Mouse (Mus musculus) liver, postnatal 0 days (tissue): ENCODE results near the gene Zcchc14. TPM values are rescaled to one million over a fixed set of nuclear protein-coding genes. Genes with fewer than 3 reads are reported as not detected.

Source experiments
- ATAC-seq: fragments of 200-750 bp; cut with Nextera tagmentation; 2 replicates; pipeline ENCODE4 v1.8.0; 2017; ENCODE audit warnings: mild to moderate bottlenecking, moderate library complexity
- DNase-seq: peaks from one replicate; pipeline ENCODE4 v3.0.0-alpha.2; 2016
- H3K27ac ChIP-seq: fragments of 300-500 bp; sonication (generic); 2 replicates; pipeline ENCODE4 v1.5.1; 2014; ENCODE audit warnings: antibody characterized with exemption, moderate library complexity, mild to moderate bottlenecking, low read depth
- H3K27me3 ChIP-seq: fragments of 300-500 bp; sonication (generic); 2 replicates; pipeline ENCODE4 v1.6.1; 2014; ENCODE audit warnings: low read length, control low read depth, mixed read lengths; ENCODE audit not compliant: insufficient read depth
- H3K36me3 ChIP-seq: fragments of 300-500 bp; sonication (generic); replicated peaks from 2 replicates; pipeline ENCODE4 v1.6.1; 2014; ENCODE audit warnings: mild to moderate bottlenecking, control low read depth, low read length, moderate library complexity, mixed read lengths; ENCODE audit not compliant: insufficient read depth
- H3K4me1 ChIP-seq: fragments of 300-500 bp; sonication (generic); 2 replicates; pipeline ENCODE4 v1.6.1; 2014; ENCODE audit warnings: antibody characterized with exemption, mild to moderate bottlenecking, control low read depth; ENCODE audit not compliant: insufficient read depth
- H3K4me2 ChIP-seq: fragments of 300-500 bp; sonication (generic); 2 replicates; pipeline ENCODE4 v1.6.1; 2014; ENCODE audit warnings: low read depth, mild to moderate bottlenecking, low read length, moderate library complexity, mixed read lengths
- H3K4me3 ChIP-seq: fragments of 300-500 bp; sonication (generic); 2 replicates; pipeline ENCODE4 v1.5.1; 2014; ENCODE audit warnings: low read depth, low read length
- H3K9ac ChIP-seq: fragments of 300-500 bp; sonication (generic); replicated peaks from 2 replicates; pipeline ENCODE4 v1.6.1; 2014; ENCODE audit warnings: mild to moderate bottlenecking, moderate library complexity
- H3K9me3 ChIP-seq: fragments of 300-500 bp; sonication (generic); 2 replicates; pipeline ENCODE4 v1.6.1; 2016; ENCODE audit warnings: mild to moderate bottlenecking, control low read depth, low read length, mixed read lengths
- CTCF ChIP-seq: sonication (generic); IDR thresholded peaks from 2 replicates; pipeline ENCODE4 v1.5.1; 2016; ENCODE audit warnings: antibody characterized with exemption, low read depth
- EP300 ChIP-seq: IDR thresholded peaks from 2 replicates; pipeline ENCODE4 v1.6.1; 2016; ENCODE audit warnings: antibody characterized with exemption, low read depth, mild to moderate bottlenecking
- WGBS: fragments of 180-500 bp; shearing (Covaris S2); extraction: QIAGEN DNeasy Blood & Tissue Kit; methylation state at CpG from one replicate; pipeline ENCODE4 v1.1.7; 2014; ENCODE audit not compliant: insufficient replicate concordance; 5-methylcytosine and 5-hydroxymethylcytosine counted together
- polyA plus RNA-seq: library from polyadenylated mRNA; unstranded; fragments of >200 nt; fragmentation: Nextera tagmentation; extraction: Ambion mirVana; gene quantifications from 2 replicates; pipeline ENCODE4 v1.2.1, GENCODE M21; 2015

The Zcchc14 gene
- polyA plus RNA-seq, 1 experiment from 2014 or later = 2.3 TPM

DNA sequence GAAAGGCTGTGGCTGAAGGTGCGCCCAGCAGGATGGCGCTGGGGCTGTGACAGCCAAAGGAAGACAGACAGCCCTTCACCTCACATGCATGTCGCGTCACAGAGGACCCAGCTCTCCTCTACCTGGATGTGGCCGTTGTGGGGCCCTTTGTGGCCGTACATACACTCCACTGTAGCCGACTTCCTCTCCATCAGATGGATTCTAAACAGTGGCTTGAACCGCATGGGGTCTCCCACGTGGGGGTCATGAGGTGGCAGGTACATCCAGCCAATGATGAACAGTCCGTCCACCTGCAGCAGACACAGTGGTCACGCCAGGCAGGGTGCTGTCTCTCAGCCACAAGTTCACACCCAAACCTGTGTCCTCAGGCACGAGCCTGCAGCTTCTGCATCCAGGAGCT lies 92.9 kb downstream of the Zcchc14 start:
- H3K4me2 ChIP-seq = no peak overlapping the region
- no peaks in the 10 kb centered on the region for H3K9me3 ChIP-seq
- H3K36me3 ChIP-seq = peaks cover 16% of the 10 kb centered on the region
- DNase-seq = no peak
- no peak for ATAC-seq
- peaks cover 7% of the 10 kb centered on the region for H3K4me1 ChIP-seq
- 86% methylated on average over 12 of the region's 12 CpGs for WGBS
- H3K27me3 ChIP-seq = no peaks in the 10 kb centered on the region
- no peak overlapping the region for H3K9ac ChIP-seq
- no peak overlapping the region for H3K4me3 ChIP-seq
- H3K27ac ChIP-seq = no peak overlapping the region
- TF ChIP-seq EP300 (no peak), CTCF (no peak)

- DNase-seq (no peak), ATAC-seq (no peak)
- TF ChIP-seq CTCF (peak; percentile 9; the same call in 1 of the 2 replicates), EP300 (no peak)
- Histone ChIP-seq H3K9me3 (no peaks in the 10 kb centered on the region), H3K9ac (no peak overlapping the region), H3K4me1 (peaks cover 7% of the 10 kb centered on the region; the same call in 1 of the 2 replicates), H3K4me3 (no peak overlapping the region), H3K36me3 (peaks cover 25% of the 10 kb centered on the region), H3K27me3 (no peaks in the 10 kb centered on the region), H3K4me2 (no peak overlapping the region), H3K27ac (no peak overlapping the region)
- 89% methylated on average over 16 of the region's 16 CpGs for WGBS
Observed at GRCm38 (mm10) chr8:121558538-121558937, 94.2 kb downstream of the Zcchc14 start.

- TF ChIP-seq CTCF = no peak
- no peak for TF ChIP-seq EP300
- ATAC-seq (no peak), DNase-seq (no peak)
- H3K4me2 ChIP-seq = no peak overlapping the region
- no peak overlapping the region for H3K27ac ChIP-seq
- no peak overlapping the region for H3K4me3 ChIP-seq
- 89% methylated on average over 11 of the region's 11 CpGs for WGBS
- H3K36me3 ChIP-seq = peaks cover 28% of the 10 kb centered on the region
- H3K4me1 ChIP-seq = peaks cover 4% of the 10 kb centered on the region; the same call in 1 of the 2 replicates
- H3K9me3 ChIP-seq = no peaks in the 10 kb centered on the region
- H3K27me3 ChIP-seq = no peaks in the 10 kb centered on the region
- no peak overlapping the region for H3K9ac ChIP-seq
Observed at GRCm38 (mm10) chr8:121557746-121558145, 95.0 kb downstream of the Zcchc14 start.

DNA sequence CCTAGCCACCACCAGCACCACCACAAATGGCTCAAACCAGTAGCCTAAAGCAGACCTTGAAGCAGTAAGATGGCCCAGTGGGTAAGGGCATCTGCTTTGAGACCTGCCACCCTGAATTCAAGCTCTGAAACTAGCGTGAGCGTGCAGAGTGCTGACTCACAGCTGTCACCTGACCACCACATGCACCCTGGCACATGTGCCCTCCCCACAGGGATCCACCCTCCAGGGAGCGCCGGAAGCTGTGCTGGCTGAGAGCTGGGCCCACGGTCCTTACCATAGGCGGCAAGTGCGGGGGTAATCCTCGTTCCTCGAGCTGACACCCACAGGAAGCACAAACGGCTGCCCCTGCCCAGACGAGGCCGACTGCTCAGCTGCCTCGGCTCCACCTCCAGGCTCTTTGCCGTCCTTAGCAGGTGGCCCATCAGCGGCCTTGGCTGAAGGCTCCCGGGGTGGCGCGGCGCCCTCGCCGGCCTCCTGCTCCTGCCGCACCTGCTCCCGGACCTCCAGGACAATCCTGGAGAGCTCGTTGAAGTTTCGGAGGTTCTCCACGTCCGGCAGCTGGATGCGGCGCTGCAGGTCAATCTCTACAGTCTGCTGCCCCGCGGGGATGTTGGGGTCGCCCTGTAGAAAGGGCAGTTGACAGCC lies 98.7 kb downstream of the Zcchc14 start:
- Histone ChIP-seq H3K27me3 (no peaks in the 10 kb centered on the region), H3K36me3 (peaks cover 41% of the 10 kb centered on the region), H3K9me3 (no peaks in the 10 kb centered on the region), H3K4me1 (no peaks in the 10 kb centered on the region), H3K4me3 (no peak overlapping the region), H3K27ac (no peak overlapping the region), H3K9ac (no peak overlapping the region), H3K4me2 (no peak overlapping the region)
- ATAC-seq = no peak
- no peak for DNase-seq
- 87% methylated on average over 32 of the region's 32 CpGs for WGBS
- no peak for TF ChIP-seq CTCF
- TF ChIP-seq EP300 = no peak

GRCm38 (mm10) chr8:121552506-121552905 lies 100.2 kb downstream of the Zcchc14 start:
- H3K4me1 ChIP-seq = no peaks in the 10 kb centered on the region
- ATAC-seq = no peak
- no peak overlapping the region for H3K9ac ChIP-seq
- no peak for DNase-seq
- H3K27me3 ChIP-seq = no peaks in the 10 kb centered on the region
- H3K36me3 ChIP-seq = peaks cover 38% of the 10 kb centered on the region
- 80% methylated on average over 9 of the region's 9 CpGs for WGBS
- no peaks in the 10 kb centered on the region for H3K9me3 ChIP-seq
- no peak overlapping the region for H3K4me2 ChIP-seq
- H3K27ac ChIP-seq = no peak overlapping the region
- TF ChIP-seq CTCF (no peak), EP300 (no peak)
- H3K4me3 ChIP-seq = no peak overlapping the region

DNA sequence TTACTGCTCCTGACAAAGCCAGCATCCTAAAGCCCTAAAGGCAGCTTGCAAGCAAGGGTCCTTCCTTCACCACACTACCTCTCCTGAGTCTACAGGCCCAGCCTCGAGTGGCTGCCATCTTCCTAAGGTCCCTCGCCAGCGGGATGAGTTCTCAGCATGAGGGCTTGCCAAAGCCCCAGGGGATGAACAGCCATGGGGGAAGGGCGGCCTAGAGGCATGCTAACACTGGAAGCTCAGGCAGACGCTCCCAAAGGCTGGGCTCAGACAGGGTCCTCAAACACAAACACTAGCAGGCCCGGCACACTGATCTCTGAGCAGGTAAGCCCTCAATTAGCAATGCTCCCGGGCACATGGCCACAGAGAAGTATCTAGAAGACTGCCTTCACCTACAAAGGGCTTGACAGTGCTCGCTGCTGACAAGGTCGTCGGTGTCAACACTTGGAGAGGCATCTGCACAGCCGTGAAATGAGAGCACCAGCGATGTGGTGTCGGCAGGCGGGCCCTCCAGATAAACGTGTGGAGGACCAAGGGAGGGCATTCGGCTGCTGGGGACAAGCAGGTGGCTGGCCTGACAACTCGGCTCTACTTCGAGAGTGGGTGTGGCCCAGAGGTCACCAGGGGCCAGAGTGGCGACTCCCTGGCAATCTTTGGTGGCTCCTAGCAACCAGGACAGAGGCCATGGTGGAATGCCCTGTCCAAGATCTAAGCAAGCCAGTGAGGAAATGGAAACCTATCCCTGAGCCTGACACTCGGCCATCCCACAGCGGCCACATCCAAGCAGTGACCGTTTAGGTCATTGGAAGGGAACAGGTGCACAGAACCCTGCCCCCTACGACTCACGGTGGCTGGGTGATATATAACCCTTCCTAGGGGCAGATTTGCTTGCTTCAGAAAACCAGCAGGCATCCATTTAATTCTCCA lies 101.4 kb downstream of the Zcchc14 start:
- WGBS = 79% methylated on average over 24 of the region's 24 CpGs
- no peak overlapping the region for H3K27ac ChIP-seq
- no peak overlapping the region for H3K4me2 ChIP-seq

More for the DNA sequence above, 101.4 kb downstream of the Zcchc14 start:
- Histone ChIP-seq H3K36me3 (peaks cover 38% of the 10 kb centered on the region), H3K9me3 (no peaks in the 10 kb centered on the region), H3K9ac (no peak overlapping the region), H3K4me1 (no peaks in the 10 kb centered on the region), H3K27me3 (no peaks in the 10 kb centered on the region), H3K4me3 (no peak overlapping the region)
- ATAC-seq (no peak), DNase-seq (no peak)
- TF ChIP-seq CTCF (no peak), EP300 (no peak)
